Mouse (Mus musculus) layer of hippocampus, adult 11-12 months (tissue): ENCODE measurements around the gene Smpd1.
A peak's percentile ranks its signal among the peaks of the same experiment; 100 is the strongest.

Source experiments
- DNase-seq: peaks from one replicate; pipeline ENCODE4 v3.0.0; 2022; ENCODE audit warnings: low spot score

Smpd1 gene

DNA sequence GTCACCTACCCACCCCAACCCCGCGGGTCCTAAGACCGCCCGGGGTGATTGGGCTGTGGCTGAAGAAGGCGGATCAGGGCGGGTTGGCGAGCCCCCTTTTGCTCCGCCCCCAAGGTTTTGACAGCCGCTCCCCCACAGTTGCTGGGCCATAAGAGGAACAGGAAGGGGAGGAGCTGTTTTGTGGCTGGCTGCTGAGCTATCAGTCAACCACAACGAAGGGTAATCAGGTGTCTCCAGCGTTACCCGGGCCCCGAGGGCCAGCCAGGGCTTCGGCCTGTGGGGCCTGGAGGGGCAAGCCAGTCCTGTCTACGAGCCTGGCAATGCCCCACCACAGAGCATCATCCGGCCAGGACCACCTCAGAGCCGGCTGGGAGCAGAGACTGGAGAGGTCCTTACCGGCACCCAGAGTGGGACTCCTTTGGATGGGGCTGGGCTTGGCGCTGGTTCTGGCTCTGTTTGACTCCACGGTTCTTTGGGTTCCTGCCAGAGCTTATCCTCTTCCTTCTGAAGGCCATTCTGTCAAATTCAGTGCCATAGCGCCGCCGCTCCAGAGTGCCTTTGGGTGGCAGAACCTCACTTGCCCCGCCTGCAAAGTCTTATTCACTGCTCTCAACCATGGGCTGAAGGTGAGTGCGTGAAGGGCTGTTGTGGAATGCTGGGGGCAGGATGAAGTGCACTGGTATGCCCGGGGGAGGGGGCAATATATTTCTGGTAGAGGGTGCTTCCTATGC lies at the start of gene Smpd1:
Gene Smpd1 (plus strand): TSS at position 149 of the 731 bp plus-strand sequence.
- DNase-seq: peak; percentile 91

DNA sequence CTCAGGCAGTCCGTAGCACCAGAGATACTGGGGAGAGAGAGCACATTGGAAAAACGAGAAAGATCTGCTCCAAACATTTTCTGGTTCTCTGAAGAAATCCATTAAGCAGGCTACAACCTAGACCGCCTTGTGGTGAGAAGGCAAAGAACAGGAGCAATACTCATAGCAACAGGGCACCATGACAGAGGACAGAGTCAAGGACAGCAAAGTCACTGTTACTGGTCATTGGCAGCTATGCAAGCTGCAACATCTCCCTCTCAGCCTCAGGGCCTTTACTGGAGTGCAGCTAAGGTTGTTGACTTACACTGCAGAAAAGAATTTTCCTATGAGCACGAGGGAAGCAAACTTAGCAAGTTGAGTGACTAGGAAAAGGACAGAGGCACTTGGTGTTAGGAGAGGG lies 46.9 kb upstream of the Smpd1 start:
- no peak for DNase-seq

DNA sequence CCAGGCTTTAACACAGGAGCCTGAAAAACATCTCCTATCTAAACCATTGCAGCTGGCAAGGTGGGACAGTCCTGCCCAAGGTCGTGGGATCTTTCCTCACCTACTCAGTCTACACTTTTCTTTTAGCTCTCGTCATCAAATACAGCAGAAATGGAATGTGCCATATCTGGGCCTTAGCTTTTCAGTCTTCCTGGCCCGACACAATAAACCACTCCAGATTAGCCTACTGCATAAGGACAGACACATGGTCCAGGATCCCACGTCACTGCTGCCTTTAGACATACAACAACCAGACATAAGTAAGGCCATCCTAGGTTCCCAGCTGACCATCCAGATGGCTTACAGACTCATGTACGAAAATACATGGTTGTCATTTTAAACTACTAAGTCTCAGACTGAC lies 44.0 kb upstream of the Smpd1 start:
- DNase-seq: no peak

DNA sequence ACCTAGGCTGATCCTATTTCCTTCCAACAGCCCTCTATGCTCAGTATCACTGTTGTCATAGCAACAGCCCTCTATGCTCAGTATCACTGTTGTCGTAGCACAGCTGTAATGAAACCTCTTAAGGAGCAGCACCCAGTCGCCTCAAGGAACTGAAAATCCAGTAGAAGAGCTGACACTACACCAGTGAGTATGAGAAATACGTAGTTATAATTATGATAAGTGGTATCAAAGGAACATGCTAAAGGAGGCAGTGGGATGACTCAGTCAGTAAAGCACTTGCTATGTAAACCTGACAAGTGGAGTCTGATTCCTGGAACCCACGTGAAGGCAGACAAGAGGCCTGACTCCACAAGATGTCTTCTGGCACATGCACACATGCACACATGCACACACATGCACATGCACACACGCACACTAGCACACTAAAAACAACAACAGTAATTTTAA lies 40.3 kb upstream of the Smpd1 start:
- no peak for DNase-seq

DNA sequence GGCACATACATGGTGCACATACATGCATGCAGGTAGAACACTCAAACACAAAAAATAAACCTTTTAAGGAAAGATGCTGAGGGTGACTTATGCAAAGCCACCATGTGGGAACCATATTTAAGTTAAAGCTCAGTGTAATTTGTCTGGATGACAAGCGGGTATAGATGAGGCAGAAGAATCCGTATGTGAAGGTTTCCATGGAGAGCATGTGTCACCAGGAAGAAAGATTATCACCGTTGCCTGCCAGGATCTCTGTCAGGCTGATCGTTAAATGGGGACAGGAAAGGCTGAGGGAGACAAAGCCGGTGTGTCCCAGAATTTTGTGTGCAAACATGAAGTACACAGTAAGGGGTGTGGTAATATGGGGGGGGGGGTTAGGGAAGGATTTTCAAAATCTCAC lies 39.6 kb upstream of the Smpd1 start:
- DNase-seq: no peak

DNA sequence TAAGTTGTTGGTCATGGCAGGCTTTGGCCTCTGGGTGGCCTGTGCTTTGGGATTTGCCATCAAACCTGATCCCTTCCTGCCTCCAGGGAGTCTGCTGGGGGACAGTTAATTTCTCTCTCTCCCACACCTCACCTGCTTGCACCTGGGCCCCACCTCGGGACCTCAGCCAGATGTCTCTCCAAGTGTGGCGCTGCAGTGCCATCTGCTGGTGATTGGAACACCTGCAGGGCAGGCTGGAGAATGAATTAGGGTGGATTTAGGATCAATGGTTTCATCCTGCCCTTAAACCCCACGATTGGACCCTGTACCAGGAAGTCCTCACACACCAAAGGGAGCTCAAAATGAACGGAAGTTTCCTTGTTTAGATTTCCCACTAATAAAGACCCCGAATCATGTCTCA lies 39.0 kb upstream of the Smpd1 start:
- DNase-seq: peak; percentile 45

DNA sequence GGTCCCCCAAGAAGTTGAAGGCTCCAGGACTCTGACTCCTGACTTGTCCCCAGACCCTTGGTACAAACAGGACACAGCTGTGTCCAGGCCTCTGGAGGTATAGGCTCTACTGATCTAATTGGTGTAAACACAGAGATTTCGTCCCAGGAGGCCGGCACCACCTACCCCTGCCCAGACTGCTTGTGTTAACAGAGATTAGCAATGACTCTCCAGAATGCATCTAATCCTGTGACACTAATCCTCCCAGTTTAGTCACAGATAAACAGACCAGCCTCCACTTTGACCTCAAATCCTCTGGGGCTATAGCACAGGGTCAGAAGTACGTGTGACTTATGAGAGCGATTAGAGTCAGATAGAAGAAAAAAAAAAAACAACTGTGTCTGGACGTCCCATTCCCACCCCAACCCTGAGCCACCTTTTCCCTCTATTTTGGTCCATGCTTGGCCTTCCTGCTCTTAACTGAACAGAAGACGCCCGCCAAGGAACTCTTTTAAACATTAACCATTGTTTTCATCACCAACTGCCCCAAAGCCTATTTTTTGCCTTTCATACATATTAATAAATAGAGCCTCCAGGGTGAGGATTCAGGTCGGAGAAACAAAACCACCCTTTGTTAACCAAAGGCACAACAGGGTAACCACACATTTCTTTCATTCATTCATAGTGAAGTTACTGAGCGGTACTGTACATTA lies 37.3 kb upstream of the Smpd1 start:
- DNase-seq: no peak

DNA sequence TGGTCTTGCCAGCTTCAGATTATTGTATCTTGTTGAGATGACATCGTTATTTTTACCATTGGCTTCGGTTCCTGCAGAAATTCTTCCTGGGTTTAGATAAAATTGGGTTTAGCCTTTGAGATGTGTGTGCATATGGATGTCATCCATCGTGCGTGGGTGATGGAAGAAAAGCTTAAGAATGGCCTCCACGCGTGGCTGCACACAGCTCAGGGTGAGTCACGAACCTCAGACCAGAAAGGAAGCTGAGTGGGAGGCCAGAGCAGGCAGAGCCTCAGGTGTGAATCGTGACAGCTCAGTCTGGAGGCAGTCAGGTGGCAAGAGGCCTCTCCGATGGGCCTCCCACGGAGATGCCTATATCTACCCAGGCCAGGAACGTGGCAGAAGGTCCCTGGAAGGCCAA lies 34.8 kb upstream of the Smpd1 start:
- DNase-seq: peak; percentile 61

DNA sequence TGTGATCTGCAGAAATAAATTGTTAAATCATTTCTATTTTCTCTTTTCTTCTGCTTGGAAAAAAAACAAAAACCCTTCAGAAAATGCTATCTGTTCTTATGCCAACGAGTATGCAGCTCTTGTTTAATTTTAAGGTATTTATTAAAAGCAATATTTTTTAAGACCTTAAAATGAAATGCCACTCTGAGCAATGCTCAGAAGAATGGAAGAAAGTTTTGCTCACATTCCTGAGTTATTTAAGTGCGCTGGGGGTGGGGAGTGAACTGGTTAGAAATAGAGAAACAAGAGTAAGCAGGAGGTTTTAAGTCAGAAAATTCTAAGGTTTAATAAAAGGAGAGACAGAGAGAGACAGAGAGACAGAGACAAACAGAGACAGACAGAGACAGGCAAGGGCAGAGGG lies 34.4 kb upstream of the Smpd1 start:
- no peak for DNase-seq

DNA sequence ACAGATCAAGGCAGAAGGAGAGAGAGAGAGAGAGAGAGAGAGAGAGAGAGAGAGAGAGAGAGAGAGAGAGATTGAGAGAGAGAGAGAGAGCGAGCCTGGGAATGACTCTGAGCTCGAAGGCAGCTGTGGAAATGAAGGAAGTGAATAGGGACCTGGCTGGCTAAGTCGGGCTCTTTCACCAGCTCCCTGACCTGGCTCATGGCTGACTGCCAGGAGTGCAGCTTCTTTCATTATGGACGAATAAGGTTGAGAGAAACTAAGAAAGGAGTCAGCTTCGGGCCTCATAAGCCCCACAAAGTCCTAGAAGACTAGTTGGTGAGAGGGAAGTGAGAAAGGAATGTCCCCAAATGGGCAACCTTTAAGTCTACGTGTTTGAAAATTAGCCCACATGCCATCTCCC lies 34.0 kb upstream of the Smpd1 start:
- DNase-seq: no peak

DNA sequence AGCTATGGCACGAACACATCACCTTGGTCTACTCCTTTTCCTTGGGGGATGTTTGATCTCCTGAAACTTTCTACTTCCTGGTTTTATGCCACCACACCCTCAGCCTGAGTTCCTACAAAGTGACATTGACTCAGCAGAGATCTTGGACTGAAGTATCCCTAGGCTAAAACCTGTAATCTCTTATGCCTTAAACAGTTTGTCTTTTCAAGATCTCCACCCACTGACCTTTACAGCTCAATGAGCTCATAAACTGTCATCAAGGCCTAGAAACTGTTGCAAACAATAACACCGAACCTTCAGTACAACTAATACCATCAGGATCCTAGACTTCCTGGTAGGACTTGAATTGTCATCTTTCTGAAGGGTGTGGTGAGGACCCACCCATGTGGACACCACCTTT lies 29.9 kb upstream of the Smpd1 start:
- no peak for DNase-seq

DNA sequence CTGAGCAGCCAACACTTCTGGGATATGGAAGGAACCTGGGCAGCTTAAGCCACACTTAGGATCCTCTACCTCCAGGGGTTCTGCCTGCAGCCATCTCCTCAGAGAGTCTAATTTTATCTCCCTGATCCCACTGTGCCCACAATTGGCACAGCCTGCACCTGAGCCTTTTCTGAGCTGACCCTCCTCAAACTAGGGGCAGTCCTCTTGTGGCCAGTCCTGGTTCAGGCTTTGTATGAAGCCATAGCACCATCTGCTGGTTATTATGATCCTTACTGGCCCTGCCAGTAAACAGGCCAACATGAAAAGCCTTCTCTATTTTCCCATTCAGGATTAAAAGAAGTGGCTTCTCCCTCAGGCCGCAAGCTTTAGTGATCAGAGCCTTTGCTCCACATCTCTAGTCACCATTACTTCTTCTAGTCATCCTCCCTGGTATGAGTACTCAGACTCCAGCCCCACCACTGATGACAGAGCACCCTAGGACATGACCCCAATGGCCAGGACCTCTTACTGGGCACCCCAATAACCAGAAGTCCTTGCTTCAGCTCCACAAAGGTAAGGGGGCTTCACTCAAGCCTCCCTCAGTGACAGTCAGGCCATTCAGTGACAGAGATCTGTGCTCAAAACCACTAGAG lies 26.7 kb upstream of the Smpd1 start:
- peak; percentile 59 for DNase-seq

DNA sequence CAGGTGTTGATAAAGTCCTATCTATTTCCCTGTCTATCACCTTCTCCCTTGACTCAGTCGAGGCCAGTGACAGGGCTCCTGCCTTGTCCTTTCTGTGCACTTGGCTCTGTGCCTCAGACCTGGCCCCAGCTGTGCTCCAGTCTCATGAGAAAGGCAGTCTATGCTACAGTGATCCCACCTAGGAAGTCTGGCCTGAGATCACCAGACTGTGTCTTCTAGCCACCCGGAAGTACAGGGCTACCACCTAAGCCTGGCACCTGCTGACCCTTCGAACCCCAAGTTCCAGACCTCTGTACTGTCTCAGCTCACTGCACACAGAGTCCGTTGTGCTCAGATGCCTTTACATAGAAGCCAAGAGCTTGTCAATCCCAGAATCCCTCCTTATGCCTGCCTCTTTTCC lies 26.1 kb upstream of the Smpd1 start:
- DNase-seq: no peak

DNA sequence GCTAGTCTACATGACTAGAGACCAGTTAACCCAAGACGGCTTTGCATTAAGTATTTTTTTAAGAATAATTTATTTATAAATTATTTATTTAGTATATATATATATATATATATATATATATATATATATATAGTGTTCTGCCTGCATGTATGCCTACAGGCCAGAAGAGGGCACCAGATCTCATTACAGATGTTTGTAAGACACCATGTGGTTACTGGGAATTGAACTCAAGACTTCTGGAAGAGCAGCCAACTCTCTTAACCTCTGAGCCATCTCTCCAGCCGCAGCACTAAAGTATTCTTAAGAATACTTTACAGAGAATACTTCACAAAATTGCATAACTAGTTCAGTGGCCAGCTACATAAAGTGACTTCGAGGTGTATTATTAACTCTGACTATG lies 20.0 kb upstream of the Smpd1 start:
- no peak for DNase-seq

DNA sequence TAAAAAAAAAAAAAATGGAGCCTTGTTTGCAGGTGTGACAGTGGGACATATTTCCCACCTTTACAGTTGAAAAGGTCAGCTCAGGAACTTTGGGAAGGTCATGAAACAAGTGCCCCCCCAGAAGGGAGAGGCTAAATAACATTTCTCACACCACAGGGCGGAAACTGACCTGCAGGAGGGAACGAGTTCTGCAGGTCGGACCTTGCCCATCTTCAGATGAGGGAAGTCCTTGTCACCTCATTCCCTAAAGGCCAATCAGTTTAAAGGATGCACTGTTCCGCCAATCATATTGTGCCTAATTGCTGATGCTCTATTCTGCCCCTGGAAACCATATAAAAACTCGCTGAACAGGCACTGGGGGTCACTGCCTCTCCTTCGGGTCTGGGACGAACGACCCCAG lies 8.2 kb upstream of the Smpd1 start:
- DNase-seq: no peak

DNA sequence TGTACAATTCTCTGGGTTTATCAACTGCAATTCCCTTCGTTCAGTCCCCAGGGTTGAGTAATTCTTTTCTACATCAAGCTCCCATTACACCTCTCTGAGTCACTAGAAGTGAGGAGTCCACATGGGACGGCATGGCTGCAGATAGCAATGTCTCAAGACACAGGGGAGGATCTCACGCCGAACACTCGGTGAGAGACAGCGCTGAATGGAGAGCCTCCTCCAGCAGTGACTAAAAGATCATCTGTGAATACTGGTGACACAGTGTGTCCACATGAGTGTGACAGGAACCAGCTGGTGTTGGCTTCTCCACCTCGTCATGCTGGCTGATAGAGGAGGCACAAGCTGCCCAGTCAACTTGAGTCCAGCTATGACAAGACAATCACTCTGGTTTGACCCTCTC lies 6.2 kb upstream of the Smpd1 start:
- DNase-seq: no peak

DNA sequence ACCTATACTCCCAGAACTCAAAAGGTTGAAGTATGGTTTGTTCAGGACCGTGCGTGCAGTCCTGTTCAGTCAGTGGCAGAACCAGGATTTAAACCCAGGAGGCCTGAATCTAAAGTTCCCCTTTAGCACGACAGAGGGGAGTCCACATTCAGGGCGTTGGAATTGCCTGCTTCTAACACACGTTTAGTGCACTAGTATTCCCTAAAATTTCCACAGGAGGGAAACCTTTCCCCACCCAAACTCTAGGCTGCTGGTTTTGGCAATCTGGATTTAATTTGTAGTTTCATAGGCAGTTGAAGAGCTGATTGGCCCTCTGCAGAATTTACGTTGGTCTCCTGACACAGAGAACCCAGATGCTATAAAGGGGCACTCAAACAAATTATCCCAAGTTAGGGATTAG lies 5.1 kb upstream of the Smpd1 start:
- no peak for DNase-seq

DNA sequence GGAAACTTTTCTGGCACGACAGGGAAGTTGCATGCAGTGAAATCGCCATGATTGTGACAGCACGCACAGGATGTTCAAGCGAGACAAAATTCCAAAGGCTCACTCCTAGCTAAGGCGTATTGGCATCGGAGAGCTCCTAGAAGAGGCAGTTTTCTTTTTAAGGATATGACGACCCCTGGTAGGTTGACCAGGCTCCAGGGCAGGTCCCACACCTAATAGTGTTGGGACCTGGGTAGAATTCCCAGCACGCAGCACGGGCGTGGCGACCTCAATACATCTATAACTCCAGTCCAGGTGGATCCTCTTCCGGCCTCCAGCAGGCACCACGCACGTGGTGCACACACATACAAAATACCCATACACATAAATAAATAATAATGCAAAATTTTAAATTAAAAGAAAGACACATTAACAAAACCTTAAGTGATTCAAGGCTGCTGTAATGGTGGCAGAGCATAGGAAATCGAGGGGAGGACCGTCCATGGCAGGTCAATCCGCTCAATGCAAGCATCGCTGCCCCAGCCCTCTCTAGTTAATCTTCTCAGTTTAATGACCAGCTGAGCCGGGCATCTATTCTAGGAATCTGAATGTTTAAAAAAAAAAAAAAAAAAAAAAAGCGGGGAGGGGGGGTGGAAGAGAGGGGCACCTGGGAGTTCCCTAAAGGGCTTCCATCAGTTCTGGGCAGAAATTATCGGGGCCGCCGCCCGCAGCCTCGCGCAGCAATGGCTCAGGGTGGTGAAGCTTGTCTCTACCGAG lies 526 bp upstream of the Smpd1 start:
- no peak for DNase-seq

DNA sequence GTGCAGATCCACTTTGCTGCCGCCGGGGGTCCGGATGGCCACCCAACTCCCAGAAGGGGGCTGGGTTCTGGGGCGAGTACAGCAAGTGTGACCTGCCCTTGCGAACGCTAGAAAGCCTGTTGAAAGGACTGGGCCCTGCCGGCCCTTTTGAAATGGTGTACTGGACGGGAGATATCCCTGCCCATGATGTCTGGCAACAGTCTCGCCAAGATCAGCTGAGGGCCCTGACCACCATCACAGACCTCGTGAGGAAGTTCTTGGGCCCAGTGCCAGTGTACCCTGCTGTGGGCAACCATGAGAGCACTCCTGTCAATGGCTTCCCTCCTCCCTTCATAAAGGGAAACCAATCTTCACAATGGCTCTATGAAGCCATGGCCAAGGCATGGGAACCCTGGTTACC lies 1.4 kb downstream of the Smpd1 start:
- DNase-seq: no peak

DNA sequence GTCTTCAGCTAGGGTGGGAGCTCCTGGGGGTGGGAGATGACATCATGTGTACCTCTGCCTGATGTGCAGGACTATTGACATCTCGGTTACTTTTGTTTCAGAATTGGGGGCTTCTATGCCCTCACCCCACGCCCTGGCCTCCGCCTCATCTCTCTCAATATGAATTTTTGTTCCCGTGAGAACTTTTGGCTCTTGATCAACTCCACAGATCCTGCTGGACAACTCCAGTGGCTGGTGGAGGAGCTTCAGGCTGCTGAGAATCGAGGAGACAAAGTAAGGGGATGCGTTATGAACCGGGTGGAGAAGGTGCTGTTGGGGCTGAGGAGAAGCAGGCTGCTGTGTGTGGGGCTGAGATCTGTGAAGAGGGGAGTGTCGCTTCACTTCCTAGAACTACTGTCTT lies 2.2 kb downstream of the Smpd1 start:
- DNase-seq: no peak

DNA sequence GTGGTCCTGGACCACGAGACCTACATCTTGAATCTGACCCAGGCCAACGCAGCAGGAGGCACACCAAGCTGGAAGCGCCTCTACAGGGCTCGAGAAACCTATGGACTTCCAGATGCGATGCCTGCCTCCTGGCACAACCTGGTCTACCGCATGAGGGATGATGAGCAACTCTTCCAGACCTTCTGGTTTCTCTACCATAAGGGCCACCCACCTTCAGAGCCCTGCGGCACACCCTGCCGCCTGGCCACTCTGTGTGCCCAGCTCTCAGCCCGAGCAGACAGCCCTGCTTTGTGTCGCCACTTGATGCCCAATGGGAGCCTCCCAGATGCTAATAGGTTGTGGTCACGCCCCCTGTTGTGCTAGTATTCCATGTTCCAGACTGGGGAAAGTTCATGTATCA lies 3.5 kb downstream of the Smpd1 start:
- DNase-seq: no peak

DNA sequence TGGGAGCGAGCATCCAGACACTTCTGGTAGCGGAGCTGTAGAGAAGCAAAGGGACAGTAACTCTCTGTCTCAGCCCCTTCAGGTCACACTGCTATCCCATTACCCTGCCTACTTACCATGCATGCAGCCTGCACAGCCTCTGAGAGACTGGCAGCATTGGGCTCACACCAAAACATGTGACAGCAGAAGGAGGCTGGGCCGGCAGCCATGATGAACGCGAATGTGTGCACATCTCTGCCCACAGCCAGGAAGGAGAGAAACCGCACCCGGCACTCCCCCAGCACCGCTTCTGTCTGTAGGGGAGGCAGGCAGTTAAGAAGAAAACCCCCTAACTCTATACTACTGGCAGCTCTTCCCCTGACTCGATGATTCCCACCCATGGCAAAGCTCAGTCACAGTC lies 4.9 kb downstream of the Smpd1 start:
- DNase-seq: peak; percentile 71

DNA sequence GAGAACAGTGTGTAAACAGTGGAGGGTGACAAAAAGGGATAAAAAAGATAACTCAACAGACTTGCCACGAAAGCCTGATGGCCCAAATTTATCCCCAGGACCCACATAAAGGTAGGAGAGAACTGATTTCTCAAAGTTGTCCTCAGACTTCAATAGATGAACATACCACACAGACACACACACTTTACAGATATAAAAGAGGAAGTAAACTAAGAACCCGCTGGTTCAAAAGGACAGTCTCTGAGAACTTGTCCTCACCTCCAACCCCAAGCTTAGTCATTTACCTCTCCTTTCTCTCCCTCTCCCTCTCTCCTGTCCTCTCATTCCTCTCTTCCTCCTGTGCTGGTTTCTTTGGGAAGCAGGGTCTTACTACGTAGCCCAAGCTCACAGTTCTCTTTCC lies 8.2 kb downstream of the Smpd1 start:
- no peak for DNase-seq
